Mouse (Mus musculus) left cerebral cortex, adult 8-10 months (tissue): ENCODE data around the gene Iqck. TPM values are rescaled to one million over a fixed set of nuclear protein-coding genes. Genes with fewer than 3 reads are reported as not detected.

ENCODE experiments used
- DNase-seq, 2 experiments: peaks; one replicate each; pipeline ENCODE4 v3.0.0; 2022; ENCODE audit warnings: low spot score in 2 of 2
- total RNA-seq, 4 experiments: library from RNA; stranded (reverse); gene quantifications; 2 replicates each; pipeline ENCODE4 v1.2.4; 2022

The Iqck gene
- total RNA-seq, 4 experiments from 2014 or later = 3.9 to 4.7 (median 4.4) TPM

DNA sequence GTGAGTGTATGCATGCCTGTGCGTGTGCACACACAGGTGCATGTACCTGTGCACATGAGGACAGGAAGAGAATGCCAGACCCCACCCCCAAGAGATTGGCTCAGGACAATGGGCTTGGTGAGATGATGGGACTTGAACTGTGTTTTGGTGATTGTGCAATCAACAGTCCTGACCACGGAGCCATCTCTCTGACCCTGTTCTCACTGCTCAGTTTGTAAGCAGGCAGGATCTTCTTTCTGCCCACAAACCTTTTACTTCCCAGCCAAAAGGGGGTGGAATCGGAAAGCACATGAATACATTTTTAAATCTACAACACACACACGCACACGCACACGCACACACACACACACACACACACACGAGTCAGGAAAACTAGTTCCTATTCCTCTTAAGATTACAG is 56.0 kb downstream of the Iqck start:
- DNase-seq = no peak

DNA sequence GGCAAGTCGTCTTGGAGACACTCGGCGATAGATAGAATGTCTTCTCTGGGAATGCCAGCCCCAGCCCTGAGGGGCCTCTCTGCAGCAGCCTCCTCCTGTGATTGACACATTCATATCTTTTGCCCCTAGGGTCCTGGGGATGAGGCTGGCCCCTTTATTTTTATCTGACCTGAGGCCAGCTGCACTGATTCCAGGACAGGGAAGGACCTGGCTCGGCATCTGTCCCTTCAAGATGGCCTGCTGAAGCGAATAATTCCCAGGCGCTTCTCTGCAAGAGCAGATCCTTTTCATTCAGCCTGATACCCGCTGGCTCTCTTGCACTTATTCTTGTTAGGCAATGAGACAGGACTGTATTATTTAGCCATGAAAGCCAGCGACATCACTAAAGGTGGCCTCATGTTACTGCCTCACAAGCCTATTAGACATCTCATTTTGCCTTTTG is 56.5 kb downstream of the Iqck start:
- no peak for DNase-seq

DNA sequence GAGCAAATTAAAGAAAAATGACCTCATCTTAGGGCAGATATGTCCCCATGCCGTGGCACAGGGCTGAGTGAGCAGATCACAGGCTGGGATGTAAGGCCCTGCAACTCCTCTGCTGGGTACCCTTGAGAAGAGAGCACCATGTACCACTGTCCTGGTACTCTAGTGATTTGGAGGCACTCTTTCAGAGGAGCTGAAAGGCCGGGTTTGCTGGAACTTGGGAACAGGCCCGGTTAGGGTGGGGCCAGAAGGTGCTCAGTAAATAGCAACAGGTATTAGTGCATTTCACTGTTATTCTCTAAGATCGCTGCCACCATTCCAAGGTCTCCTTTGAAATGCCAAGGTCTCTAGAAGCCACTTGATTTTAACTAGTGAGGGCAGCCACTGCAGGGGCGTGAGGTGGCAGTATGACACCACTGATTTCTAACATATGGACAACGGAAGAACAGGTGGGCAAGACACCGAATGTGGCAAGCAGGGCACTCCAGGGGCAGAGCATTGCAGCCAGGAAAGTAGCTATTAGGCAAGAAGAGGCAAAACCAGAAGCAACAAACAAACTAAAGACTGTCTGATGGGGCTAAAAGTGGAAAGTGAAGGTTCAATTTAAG is 59.1 kb downstream of the Iqck start:
- no peak for DNase-seq

DNA sequence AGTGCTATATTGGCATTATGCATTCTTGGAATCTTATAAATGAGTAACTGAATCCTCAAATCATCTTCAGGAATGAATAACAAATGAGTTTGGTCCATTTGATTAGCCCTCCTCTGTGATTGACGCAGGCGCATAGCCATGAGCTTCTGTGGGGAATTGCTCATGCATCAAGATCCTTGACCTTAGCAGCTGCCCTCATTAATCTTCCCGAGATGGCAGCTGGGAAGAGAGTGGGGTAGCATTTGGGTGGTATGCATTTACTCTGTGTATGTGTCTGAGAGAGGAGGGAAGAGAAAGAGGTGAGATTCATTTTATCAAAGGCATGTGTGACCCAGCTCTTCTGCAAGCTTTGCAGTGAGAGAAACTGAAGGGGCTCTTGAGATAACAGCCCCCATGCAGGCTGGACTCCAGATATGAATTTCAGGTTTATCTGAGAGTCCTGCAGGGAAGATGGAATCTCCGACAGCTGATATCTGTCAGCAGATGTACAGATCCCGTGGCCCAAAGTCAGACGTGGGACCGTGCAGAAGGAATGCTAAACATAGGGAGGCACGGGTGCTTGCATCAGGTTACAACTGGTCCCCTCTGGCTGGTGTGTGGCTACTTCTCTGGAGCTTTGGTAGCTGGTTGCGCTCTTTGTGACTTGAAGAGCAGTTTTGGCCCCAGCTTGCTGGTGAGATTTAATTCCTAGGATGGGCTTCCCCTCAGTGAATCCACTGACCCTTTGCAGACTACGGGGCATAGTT is 63.9 kb downstream of the Iqck start:
- no peak for DNase-seq

DNA sequence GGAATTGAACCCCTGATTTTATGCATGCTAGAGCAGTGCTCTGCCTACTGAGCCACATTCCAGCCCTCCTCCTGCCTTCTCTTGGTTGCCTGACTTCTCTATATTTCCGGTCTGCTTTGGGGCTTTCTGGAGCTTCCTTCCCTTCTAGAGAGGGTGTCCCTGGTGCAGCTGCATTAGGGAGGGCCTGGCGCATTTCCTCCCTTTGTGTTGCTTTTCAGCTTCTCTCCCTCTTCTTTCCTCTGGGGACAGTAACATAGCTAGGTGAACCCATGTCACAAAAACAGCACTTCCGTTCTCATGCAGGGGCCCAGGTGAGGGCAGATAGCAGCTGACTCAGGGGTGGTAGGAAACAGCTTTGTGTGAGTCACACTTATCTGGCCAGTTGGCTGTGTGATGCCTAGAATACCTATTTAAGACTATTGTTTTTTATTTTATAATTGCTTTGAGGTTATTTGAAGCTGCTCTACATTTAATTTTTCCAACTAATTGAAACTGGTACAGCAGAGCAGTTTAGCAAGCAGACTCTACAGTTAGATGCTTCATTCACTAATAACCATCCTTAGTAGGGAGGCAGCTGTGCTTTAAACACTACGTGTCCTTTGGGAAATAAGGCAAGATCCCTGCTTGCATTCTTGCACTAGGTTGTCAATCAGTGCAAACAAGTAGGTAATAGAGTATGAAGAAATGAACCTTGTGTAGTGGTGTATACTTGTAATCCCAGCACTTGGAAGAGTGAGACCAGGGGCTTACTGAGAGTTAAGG is 67.1 kb downstream of the Iqck start:
- DNase-seq = no peak

DNA sequence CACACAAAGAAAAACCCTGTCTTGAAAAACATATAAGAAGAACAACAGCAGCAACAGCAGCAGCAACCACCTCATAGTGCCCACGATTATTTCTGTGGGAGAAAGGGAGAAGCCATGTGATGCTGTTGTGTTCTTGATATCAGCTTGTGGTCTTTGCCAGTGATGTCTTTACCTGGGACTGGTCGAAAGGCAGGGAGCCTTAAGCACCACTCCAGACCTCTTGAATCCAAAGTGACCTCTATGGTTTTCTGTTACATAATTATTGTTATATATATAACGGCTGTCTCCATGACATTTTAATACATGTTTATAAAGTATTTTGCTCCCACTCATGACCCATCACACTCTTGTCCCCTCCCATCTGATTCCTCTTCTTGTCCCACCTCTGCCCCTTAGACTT is 70.0 kb downstream of the Iqck start:
- DNase-seq = no peak

DNA sequence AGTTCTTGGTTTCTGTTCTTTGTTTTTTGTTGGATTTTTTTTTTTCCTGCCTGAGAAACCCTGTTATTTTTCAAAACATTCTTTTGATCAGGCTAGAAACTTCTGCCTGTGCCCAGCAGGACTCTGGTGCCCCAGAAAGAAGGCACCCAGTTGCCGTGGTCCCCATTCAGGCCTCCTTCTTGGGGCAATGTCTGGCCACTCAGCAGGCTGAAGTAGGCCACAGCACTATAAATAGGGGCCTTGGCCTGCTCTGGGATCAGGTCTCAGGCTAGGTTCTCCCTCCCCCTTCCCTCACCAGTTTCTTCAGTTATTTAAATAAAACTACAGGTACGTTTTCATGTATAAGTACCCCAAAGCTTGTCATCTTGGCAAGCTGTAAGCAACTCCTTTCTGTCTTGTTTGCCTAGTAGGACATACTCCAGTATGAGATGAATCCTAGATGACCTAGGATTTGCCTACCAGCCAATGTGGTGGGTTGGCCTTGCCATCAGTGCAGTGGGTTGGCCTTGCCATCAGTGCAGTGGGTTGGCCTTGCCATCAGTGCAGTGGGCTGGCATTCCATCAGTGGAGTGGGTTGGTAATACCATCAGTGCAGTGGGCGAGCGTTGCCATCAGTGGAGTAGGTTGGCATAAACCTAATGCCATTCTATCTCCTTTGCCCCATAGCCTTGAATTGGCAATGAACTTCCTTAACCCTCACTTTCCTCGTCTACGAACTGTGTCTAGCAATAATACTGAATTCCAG is 71.1 kb downstream of the Iqck start:
- DNase-seq = peak in 1 of 2 experiments; percentile 28

DNA sequence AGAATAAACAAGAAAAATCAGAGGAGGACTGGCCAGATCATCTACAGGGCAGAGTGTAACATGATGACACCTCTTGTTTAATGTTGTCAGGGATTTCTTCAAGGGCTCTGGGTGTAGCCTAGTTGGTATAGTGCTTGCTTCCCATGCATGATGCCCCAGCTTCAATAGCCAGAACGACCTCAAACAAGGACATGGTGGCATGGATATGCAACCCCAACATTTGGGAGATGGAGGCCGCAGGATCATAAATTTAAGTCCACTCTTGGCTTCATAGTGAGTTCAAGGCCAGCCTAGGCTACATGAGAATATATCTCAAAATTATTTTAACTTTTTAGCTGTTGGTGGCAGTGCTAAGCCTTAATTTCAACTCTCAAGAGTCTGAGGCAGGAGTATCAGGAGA is 71.7 kb downstream of the Iqck start:
- DNase-seq = no peak

DNA sequence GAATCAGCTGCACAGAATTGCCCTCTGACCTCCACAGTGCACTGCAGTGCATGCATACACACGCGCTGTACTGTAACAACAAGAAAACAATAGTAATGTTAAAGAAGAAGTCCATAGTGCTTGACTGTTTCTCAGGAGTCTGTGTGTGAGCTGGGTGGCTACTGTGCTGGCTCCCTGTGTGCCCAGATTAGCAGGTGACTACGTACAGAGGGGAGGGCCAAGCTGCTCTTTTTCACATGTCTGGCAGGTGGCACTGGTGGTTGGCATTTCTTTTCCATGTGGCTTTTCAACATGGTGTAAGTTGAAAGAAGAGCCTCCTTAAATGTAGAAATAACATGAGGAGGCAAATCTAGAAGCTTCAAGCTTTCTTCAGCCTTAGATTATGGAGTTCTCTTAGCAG is 72.8 kb downstream of the Iqck start:
- DNase-seq = no peak

DNA sequence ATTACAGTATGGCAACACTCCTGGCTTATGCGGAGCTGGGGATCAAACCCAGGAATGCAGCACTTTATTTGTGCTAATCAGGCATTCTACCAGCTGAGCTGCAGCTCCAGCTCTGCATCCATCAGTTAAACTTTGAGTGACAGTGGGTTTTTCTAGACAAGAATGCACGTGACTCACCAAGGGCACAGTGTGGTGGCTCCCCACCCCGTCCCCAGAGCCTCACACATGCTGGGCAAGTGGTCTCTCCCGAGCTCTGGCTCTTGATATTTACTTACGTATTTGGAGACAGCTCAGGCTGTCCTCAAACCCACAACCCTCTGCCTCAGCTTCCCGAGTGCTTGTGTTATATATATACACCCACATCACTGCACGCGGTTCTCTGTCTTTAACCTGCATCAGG is 73.4 kb downstream of the Iqck start:
- DNase-seq = no peak

DNA sequence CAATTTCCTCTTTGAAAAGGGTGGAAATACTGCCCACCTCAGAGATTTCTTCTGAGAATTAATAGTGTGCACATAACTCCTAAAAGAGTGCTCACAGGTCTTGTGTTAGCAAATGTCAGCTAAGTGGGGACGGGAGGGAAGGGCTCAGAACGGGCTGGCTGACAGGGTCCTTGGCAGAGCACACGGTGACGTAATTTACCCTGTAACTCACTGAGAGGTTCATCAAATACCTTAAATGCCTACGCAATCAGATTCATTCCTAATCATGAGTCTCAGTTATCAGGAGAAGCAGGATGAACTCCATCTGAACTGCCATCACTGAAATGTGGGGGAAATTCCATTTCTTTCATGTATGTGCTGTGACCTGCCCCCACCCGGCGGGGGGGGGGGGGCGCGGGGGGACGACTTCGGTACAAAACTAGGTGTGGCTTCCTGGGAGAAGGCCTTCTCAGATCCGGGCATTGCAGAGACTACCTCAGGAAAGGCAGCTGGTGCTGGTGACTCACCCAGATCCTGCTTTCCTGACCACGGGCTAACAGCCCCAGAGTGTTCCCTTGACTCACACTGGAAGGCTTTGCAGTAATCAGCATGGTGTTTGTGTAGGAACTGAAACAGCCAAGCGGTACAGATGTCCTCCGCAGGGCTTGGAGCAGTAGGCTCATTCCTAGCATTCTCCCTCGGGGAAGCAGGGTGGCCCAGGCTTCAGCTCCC is 74.2 kb downstream of the Iqck start:
- DNase-seq = peak in 1 of 2 experiments; percentile 64

DNA sequence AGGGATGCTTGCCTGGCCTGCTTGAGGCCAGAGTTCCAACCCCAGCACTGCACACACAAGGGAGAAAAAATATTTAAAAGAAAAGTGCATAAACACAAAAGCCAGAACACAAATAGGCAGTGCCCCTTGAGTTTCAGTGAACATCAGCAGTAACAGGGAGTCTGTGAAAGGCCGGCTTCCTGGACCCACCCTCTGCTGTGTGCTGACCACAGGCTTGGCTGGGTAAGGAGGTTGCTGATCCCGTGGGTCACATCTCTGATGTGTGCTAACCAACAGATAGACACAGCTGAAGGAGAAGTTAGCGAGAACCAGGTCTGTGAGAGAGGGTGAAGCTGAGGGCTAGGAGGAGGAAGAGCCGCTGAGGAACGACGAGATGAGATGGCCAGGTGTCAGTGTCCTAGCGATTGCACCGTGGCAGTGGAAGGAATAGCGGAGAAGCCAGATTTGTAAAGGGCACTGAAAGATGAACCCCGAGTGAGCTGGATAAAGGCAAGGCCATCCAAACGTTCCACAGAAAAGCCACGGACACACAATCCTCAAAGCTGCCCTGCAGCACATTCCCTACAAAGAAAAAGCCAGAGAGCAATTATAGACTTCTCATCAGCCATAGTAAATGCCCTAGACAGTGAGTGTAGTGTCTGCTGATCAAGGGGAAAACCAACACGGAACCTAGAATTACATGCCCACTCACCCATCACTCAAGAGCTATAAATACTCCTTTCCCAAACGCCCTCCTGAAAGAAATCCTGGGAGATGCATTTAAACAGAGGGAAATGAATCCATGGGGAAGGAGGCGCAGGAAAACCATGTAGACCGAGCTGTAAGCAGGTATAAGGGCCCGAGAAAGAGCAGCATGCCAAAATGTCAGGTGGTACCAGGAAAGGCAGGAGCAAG is 76.2 kb downstream of the Iqck start:
- no peak for DNase-seq

DNA sequence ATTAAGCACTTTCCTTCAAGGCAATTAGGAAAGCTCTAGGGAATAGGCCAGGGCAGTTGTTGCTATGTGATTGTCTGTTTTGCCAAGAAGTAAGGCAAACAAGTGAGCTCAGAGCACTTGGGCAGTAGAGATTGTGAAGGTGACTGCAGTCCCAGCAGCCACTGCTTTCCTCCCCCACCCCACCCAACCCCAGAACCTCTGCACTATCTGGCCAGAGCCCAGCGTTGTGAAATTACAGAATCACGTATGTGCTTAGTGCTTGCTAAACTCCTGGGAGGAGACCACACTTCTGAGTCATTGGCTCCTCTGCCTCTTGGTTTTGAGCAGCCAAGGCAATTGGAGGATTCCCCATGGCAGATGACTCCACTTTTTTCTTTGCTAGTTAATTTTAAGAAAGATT is 79.8 kb downstream of the Iqck start:
- DNase-seq = no peak

DNA sequence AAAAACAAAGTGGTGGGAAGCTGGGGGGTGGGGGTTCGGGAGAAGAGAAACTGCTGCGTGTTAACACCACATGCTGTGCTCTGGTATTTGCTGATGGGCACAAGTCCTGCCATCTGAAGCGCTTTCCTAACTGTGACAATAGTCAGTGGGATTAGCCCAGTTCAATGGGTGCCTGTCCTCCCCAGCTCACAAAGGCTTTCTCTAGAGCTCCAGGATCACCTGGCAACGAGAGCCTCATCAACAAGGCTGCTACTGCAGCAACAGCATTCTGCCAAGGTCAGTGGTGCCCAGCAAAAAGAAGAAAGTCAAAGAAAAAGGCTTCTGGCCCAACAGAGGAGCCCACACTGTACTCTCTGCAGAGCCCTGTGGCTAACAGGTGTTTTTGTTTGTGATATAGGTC is 81.3 kb downstream of the Iqck start:
- DNase-seq = peak in 1 of 2 experiments; percentile 18

DNA sequence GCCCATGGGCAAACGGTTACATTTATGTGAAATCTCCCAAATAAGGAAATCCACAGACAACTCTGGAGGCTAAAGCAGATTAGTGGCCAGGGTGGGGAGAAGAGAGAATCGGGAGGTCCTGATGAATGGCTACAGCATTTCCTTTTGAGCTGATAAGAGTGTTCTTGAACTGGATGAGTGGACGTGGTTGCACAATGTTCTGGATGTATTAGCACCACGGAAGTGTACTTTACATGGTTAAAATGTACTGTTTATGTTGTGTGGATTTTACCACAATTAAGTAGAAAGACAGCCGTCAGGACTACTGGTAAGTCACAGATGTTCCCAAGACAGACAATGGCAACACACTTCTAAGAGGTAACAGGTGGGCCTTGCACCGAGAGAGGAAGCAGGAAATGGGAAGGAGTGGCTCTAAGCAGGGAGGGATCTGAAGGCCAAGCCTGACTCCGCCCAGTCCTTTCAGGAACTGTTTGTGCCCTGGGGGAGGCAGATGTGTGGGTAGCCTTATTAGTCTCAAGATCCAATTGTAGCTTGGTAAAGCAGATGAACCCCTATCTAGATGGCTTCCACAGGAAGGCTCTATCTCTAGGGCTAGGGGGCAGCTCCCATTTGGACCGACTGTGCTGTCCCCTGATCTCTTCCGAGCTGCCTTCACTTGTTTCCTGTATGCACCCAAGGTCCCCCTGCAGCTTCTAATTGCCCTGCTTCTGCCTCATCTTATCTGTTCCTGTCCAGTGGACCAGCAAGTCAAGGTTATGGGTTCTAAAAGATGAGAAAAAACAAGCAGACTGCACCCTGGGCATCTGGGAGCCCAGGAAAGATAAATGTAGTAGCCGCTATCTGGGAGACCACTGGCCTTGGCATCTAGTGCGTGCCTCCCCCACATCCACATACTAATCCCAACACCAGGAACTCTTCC is 82.2 kb downstream of the Iqck start:
- no peak for DNase-seq

DNA sequence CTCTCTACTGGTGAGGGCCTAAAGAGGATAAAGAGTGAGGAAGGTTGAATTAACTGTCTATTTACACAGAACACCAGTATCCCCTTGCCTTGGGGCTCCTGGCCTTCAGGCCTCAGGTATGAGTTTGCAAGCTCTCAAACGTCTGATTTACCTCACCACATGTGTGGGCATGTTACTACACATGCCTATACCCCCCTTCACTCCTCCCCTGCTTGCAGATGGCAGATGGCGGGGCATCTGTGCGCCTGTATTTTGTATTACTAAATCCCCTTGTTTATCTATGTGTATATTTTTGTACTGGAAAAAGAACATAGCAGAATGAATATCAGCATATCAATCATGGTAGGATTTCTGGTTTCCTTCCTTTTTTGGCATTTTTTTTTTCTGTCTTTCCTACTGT is 86.7 kb downstream of the Iqck start:
- no peak for DNase-seq

DNA sequence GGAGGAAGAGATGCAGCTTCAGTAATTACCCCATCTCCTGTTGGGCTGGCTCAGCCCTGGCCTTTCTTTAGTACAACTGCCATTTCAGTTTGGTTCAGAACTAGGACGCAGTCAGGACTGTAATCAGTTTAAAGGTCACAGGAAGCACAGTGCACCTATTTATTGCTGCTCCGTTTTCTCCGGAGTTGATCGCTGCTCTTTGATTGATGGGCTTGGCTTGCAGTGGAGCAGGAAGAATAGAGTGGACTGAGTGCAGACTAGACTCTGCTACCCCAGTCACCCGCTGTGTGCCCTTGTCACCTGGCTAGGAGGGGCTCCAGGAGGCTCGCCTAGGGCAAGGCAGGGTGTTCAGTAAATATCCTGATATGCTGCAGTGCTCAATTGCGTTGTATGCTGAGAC is 87.6 kb downstream of the Iqck start:
- DNase-seq = no peak

DNA sequence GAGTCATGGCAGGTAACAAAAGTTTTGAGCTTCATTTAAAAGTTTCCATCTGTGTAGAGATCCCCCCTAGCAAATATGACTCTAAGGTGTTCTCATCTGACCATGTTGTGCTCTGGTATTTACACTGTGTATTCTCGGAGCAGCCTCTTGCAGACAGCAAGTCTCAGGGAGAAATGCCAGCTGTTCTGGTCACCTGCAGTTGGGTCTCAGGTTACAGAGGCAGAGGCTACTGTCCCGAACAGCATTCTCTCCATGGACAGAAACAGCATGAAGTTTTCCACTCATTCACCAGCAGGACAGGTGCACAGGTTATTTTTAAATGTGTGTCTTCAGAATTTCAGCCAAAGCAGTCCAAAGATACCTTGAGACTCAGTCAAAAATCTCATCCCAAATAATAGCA is 89.3 kb downstream of the Iqck start:
- no peak for DNase-seq

DNA sequence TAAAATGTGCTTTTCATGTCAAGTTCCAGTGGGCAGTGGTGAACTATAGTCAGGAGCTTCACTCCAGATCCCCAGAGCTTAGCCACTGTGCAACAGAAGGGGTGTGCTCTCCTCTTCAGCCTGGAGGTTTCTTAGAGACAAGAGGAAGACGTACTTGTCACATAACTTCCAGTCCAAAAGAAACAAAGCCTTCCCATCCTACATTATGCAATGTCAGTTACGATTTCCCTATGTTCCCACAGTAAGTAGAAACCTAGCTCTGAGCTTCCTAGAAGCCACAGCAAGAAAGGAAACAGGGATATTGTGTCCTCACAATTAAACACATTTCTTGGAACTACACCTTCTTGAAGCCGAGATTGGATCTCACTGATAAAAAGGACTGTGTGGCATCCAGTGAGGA is 91.7 kb downstream of the Iqck start:
- no peak for DNase-seq
